Mouse (Mus musculus) spleen, adult 2 months (tissue): ENCODE measurements at regions not wholly inside any gene's neighbourhood (a gene's known extent, or its start where the extent isn't known, plus 50 kb on each side); places are given as distances from the start of the nearest gene placed in this dataset.

Experiments
- CTCF ChIP-seq: fragments of 200-500 bp; IDR thresholded peaks from 2 replicates; pipeline ENCODE4 v1.5.1; 2011; ENCODE audit warnings: mild to moderate bottlenecking, inconsistent platforms; ENCODE audit not compliant: insufficient read depth, insufficient read length, insufficient replicate concordance; ENCODE audit errors: extremely low read depth
- POLR2A ChIP-seq: fragments of 200-500 bp; IDR thresholded peaks from 2 replicates; pipeline ENCODE4 v1.6.1; 2011; ENCODE audit warnings: low read depth, low read length, inconsistent platforms

DNA sequence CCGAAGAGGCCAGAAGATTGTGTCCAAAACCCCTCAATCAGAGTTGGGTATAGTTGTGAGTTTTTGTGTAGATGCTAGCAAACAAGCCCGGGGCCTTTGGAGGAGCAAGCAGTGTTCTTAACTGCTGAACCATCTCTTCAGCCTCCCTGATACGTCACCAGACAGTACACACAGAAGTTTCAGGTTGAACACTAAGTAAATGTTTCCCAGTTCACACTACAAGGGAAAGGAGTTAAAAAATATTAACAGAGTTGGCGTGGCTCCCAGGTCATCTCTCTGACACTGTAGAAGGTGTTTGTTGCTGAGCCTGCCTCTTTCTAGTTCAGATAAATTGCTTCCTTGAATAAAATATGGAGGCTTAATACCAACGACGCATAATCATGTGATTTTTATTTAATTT is 93.5 kb upstream of the Ednrb start:
- TF ChIP-seq CTCF (no peak), POLR2A (no peak)
